Mouse (Mus musculus) lung, postnatal 36 days (tissue): Measurements from ENCODE around the gene Ccs.
A peak's percentile ranks its signal among the peaks of the same experiment; 100 is the strongest.
"Not testable (repeated sequence)": the region's sequence is repeated elsewhere in the genome, so short reads cannot be mapped to it uniquely, and the experiment has no call there.

ENCODE experiments used
- DNase-seq: peaks from one replicate; pipeline ENCODE4 v3.0.0; 2022; ENCODE audit warnings: mixed read lengths

Gene Ccs

DNA sequence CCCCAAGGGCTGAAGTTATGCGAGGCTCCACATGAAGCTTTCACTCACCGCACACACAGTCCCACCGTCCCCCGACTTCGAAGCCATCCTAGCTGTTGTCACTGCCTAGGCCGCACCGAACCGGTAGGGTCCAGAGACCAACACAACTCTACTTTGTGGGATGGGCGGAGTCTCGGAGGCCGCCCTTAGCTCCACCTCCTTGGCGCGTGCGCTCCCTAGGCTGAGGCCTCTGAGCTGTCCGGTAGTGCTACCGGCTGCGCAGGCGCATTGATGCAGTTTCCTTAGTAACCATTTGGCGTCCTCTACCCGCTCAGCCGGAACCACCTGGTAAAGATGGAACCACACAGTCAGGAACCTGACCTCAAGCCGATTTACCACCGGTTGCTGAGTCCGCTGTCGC, at the start of gene Ccs, which contains the start of gene Ccdc87:
Gene Ccs, minus strand, starts transcription at position 184 of the 400 bp plus-strand sequence.
Gene Ccdc87, plus strand, starts transcription at position 218 of the 400 bp plus-strand sequence.
- DNase-seq: peak; percentile 98

- DNase-seq: no peak
Measured at GRCm38 (mm10) chr19:4883961-4884360, 44.8 kb upstream of the Ccs start.

DNA sequence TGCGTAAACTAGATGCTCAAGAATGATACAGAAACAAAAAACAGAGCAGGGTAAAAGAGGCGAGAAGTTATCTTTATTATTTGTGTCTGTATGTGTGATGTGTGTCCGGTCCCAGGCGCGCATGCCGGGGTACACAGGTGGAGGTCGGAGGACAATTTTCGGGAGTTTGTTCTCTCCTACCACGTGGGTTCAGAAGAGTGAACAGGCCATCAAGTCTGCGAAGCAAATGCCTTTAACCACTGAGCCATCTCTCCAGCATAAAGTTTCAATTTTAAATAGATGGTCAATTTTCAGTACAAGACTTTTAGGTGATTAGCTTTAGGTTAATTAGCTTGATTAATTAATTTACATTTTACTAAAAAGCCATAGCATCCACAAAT, 40.2 kb upstream of the Ccs start:
- no peak for DNase-seq

DNA sequence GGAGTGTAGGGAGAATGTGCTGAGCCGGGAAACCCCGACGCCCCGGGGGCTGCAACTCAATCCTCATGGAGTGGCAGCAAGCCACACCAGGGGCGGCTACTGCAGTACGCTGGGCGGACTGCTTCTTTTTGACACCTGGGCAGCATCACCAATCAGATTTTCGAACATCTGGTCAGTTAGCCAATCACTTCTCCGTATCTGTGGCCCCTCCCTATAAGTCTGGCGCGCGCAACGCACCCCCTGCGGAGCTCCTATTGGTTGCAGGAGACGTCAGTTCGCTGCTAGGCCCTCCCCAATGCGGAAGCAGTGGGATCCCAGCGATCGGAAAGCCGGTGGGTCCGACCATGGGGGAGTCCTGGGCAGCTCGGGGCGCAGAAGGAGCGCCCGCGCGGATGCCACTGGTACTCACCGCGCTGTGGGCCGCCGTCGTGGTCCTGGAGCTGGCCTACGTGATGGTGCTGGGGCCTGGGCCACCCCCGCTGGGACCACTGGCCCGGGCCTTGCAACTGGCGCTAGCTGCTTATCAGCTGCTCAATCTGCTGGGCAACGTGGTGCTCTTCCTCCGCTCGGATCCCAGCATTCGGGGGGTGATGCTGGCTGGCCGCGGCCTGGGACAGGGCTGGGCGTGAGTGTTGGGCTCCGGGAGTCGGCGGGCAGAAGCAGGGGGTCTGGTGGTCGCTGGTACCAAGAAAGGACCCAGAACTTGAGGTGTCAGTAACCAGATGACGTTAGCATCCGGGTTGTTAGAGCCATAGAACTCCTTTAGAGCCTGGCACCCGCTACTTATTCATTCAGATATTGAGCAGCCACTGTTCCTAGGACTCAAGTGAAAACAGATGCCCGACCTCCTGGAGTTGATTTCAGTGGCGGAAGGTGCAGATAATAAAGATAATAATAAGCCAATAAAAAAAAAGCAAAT, 39.5 kb upstream of the Ccs start, which contains the start of gene Zdhhc24:
Gene Zdhhc24, plus strand, starts transcription at position 264 of the 919 bp plus-strand sequence.
- peak; percentile 95 for DNase-seq

DNA sequence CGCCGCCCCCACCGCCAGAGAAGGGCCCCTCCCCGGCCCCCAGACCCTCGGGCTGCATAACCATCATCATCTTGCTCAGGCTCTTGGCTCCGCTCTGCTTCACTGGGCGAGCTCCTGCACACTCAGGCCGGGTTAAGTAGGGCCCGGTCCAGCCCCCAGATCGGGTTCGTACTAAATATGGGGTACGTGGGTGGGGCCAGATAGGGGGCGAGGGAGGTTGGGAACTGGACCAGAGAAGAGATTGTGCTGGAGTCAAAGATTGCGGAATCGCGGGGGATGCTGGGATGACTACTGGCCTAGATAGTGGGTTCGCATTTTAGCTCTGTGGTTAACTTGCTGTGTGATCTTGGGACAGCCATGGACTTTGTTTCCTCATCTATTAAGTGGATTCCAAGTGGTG, 38.7 kb upstream of the Ccs start, which contains the start of gene Actn3:
Gene Actn3, minus strand, starts transcription at position 125 of the 400 bp plus-strand sequence.
- peak; percentile 35 for DNase-seq

- no peak for DNase-seq
Measured at GRCm38 (mm10) chr19:4876755-4877154, 37.6 kb upstream of the Ccs start.

- no peak for DNase-seq
Measured at GRCm38 (mm10) chr19:4876241-4876640, 37.1 kb upstream of the Ccs start.

DNA sequence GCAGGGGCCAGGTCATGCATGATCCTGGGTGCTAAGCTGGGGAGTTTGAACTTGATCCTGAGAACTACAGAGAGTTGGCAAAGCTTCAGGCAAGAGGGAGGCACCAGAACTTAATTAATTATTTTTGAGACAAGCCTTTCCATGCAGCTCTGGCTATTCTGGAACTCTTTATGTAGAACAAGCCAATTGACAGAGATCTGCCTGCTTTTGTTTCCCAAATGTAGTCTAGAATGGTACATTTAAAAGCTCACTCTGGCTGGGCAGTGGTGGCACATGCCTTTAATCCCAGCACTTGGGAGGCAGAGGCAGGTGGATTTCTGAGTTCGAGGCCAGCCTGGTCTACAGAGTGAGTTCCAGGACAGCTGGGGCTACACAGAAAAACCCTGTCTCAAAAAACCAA, 35.5 kb upstream of the Ccs start:
- not testable (repeated sequence) for DNase-seq

- DNase-seq: peak; percentile 21
Measured at GRCm38 (mm10) chr19:4865147-4865546, 26.0 kb upstream of the Ccs start.

GRCm38 (mm10) chr19:4863048-4863447, 23.9 kb upstream of the Ccs start:
- DNase-seq: no peak

- no peak for DNase-seq
Measured at GRCm38 (mm10) chr19:4859081-4859480, 19.9 kb upstream of the Ccs start.

DNA sequence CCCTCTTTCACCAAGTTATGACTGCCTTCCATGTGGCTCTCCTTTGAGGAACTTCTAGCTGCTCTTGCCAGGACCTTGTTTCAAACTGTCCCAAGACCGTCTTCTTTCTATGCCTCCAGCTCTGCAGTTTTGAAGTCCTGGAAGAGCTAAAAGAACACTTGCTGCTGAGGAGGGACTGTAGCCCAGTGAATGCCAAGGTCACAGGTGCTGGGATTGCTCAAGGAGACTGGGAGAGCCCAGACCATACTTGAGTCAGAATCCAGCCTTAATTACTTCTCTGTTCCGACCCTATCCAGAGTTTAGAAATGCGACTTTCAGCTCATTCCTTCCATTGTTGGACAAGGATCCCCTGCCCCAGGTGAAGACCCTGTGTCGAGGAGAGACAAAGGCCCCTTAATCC, 16.8 kb upstream of the Ccs start:
- no peak for DNase-seq

DNA sequence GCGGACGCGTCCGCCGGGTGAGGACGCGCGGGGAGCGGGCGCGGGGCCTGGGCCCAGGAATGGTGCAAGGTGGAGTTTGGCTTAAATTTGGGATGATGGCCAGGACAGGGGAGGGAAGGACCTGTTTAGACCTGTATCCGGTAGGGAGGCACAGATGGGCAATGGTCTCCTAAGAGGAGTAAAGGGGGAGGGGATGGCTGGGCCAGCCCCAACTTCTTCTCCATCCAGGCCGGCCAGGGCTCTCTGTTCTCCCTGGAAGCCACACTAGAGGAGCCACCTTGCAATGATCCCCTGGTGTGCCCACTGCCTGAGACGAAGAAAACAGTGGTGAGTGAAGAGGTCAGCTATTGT, 16.3 kb upstream of the Ccs start:
- no peak for DNase-seq

DNA sequence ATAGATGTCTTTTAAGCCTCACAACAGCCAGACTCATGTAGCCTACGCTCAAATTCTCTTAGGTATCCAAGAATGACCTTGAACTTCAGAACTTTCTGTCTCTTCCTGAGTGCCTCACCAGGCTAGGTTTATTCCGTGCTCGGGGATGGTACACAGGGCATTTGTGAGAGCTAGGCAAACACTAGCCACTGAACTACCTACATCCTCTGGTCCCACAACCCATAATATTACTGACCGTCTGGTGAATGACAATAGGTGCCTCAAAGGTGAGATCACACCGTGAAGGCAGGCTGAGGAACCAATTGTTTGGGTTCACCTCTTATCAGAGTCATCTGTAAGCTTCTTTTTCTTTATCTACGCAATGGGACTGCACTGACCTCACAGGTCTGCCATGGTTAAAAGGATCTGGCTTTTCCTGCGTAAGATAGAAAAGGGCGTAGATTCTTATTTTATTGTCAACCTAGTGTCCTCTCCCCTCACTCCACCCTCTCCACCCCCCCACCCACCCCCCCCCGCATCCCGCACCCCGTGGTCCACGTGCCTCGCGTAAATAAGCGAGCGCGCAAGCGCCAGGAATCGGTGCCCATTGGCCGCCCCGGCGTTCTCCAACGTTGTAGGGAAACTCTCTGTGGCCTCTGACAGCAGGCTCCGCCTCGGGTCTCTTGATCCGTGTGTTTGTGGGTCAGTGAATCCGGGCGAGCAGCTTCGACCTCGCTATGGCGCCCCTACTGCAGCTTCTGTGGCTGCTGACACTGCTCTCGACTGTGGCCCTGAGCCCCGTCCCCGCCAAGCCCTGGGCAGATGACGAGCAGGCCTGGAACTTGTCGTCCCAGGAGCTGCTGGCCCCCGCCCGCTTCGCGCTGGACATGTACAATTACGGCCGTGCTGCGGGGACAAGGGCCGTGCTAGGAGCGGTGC, 15.7 kb upstream of the Ccs start, which contains the start of gene Ctsf:
Gene Ctsf, plus strand, starts transcription at position 579 of the 918 bp plus-strand sequence.
- DNase-seq: peak; percentile 91

- no peak for DNase-seq
Measured at GRCm38 (mm10) chr19:4850281-4850680, 11.1 kb upstream of the Ccs start.

DNA sequence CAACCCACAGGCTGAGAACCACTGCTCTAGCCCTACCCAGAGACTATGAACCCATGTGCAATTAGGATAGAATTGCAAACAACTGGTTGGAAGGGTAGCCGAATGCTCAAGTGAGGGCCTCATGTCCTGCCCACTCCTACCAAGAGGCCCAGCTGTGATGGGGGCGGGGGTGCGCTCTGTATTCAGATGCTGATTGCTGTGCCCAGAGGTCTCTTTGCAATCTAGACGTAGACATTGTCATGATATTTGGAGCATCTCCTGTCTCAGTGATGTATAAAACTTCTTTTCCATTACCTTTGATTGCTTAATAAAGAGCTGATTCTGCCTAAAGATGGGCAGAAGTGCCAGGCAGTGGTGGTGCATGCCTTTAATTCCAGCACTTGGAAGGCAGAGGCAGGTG, 10.7 kb upstream of the Ccs start:
- no peak for DNase-seq

DNA sequence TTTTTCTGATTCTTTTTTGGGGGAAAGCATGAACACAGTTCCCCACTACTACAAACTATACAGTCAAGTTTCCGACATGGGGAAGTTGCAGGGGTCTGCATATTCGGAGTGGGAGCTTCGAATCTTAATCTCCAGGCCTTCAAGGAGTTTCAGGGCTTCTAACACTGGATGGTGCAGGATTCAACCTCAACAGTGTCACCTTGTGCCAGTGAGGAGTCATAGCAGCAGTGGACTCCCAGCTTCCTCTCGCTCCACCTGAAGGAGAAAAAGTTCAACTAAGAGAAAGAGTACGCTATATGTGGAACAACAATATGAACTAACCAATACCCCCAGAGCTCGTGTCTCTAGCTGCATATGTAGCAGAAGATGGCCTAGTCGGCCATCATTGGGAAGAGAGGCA, 8.4 kb upstream of the Ccs start:
- DNase-seq: peak; percentile 59

DNA sequence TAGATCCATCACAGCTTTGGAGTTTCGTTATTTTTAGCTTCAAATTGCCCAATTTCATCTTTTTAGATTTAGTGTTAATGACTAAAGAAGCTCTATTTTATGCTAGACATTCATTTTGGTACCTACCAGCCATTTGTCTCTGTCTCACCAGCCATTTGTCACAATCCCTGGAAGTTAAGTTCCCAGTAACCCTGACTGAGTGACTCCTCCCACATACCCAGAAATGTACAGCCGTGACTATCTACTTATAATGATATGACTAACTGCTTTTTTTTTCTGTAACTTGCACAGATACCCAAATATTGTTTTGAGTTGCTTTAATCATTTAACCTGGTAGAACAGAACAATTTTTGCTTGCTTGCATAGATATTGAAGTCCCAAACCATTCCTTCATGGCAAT, 6.7 kb upstream of the Ccs start:
- no peak for DNase-seq

GRCm38 (mm10) chr19:4842611-4843010, 3.5 kb upstream of the Ccs start:
- no peak for DNase-seq

GRCm38 (mm10) chr19:4840848-4841247, 1.7 kb upstream of the Ccs start:
- no peak for DNase-seq

GRCm38 (mm10) chr19:4838526-4839140, 499 bp downstream of the Ccs start:
- no peak for DNase-seq

GRCm38 (mm10) chr19:4837049-4837448, 2.1 kb downstream of the Ccs start:
- no peak for DNase-seq

GRCm38 (mm10) chr19:4836096-4836495, 3.0 kb downstream of the Ccs start:
- peak; percentile 21 for DNase-seq
